Mouse (Mus musculus) hindbrain, embryonic 11.5 days (tissue): ENCODE measurements around the gene Arap1. TPM values are rescaled to one million over a fixed set of nuclear protein-coding genes. Genes with fewer than 3 reads are reported as not detected.

ENCODE experiments used
- ATAC-seq: fragments of 200-750 bp; cut with Nextera tagmentation; 2 replicates; pipeline ENCODE4 v1.8.0; 2017; ENCODE audit warnings: mild to moderate bottlenecking, moderate TSS enrichment, moderate library complexity; ENCODE audit not compliant: low FRiP score
- DNase-seq: peaks from one replicate; pipeline ENCODE4 v3.0.0-alpha.2; 2015; ENCODE audit warnings: low spot score
- H3K27ac ChIP-seq: fragments of 300-500 bp; sonication (generic); 2 replicates; pipeline ENCODE4 v1.5.1; 2014; ENCODE audit warnings: mild to moderate bottlenecking, low read depth, low read length
- H3K27me3 ChIP-seq: fragments of 300-500 bp; sonication (generic); 2 replicates; pipeline ENCODE4 v1.6.1; 2014; ENCODE audit warnings: mild to moderate bottlenecking, low read length, moderate library complexity, mixed read lengths; ENCODE audit not compliant: control insufficient read depth, insufficient read depth
- H3K36me3 ChIP-seq: fragments of 300-500 bp; sonication (generic); 2 replicates; pipeline ENCODE4 v1.6.1; 2014; ENCODE audit warnings: mild to moderate bottlenecking, low read length, moderate library complexity, mixed read lengths; ENCODE audit not compliant: control insufficient read depth, insufficient read depth
- H3K4me1 ChIP-seq: fragments of 300-500 bp; sonication (generic); replicated peaks from 2 replicates; pipeline ENCODE4 v1.6.1; 2014; ENCODE audit warnings: low read length, mixed read lengths; ENCODE audit not compliant: control insufficient read depth, insufficient read depth
- H3K4me2 ChIP-seq: fragments of 300-500 bp; sonication (generic); replicated peaks from 2 replicates; pipeline ENCODE4 v1.6.1; 2014; ENCODE audit warnings: mild to moderate bottlenecking, low read depth, low read length
- H3K4me3 ChIP-seq: fragments of 300-500 bp; sonication (generic); 2 replicates; pipeline ENCODE4 v1.5.1; 2014; ENCODE audit warnings: low read depth, low read length
- H3K9ac ChIP-seq: fragments of 300-500 bp; sonication (generic); 2 replicates; pipeline ENCODE4 v1.6.1; 2014; ENCODE audit warnings: low read depth, low read length
- H3K9me3 ChIP-seq: fragments of 300-500 bp; sonication (generic); 2 replicates; pipeline ENCODE4 v1.6.1; 2016; ENCODE audit warnings: low read length; ENCODE audit not compliant: control insufficient read depth
- WGBS: fragments of 180-500 bp; shearing (Covaris S2); extraction: QIAGEN DNeasy Blood & Tissue Kit; methylation state at CpG from one replicate; pipeline ENCODE4 v1.1.7; 2014; 5-methylcytosine and 5-hydroxymethylcytosine counted together
- polyA plus RNA-seq: library from polyadenylated mRNA; unstranded; fragments of >200 nt; fragmentation: Nextera tagmentation; extraction: Ambion mirVana; gene quantifications from 2 replicates; pipeline ENCODE4 v1.2.1, GENCODE M21; 2014

The Arap1 gene
- polyA plus RNA-seq, 1 experiment from 2014 or later, result 13.9 TPM

- WGBS, result 57% methylated on average over 10 of the region's 10 CpGs
- Histone ChIP-seq H3K36me3 (no peaks in the 10 kb centered on the region), H3K4me3 (no peak overlapping the region), H3K4me2 (no peak overlapping the region), H3K27ac (no peak overlapping the region), H3K9me3 (no peaks in the 10 kb centered on the region), H3K9ac (no peak overlapping the region), H3K4me1 (no peaks in the 10 kb centered on the region), H3K27me3 (no peaks in the 10 kb centered on the region)
- DNase-seq (no peak), ATAC-seq (0 out of 2 replicates have a peak, but pooled peaks have one; percentile 22)
Observed at GRCm38 (mm10) chr7:101385866-101386452, 38.1 kb downstream of the Arap1 start.

GRCm38 (mm10) chr7:101389256-101389655 lies 41.4 kb downstream of the Arap1 start:
- H3K27ac ChIP-seq, result no peak overlapping the region
- DNase-seq (no peak), ATAC-seq (no peak)
- H3K9ac ChIP-seq, result no peak overlapping the region
- H3K27me3 ChIP-seq, result no peaks in the 10 kb centered on the region
- H3K4me2 ChIP-seq, result no peak overlapping the region
- no peaks in the 10 kb centered on the region for H3K9me3 ChIP-seq
- H3K4me1 ChIP-seq, result no peaks in the 10 kb centered on the region
- 89% methylated on average over 6 of the region's 6 CpGs for WGBS
- no peak overlapping the region for H3K4me3 ChIP-seq
- H3K36me3 ChIP-seq, result no peaks in the 10 kb centered on the region

- Histone ChIP-seq H3K9me3 (no peaks in the 10 kb centered on the region), H3K4me3 (no peak overlapping the region), H3K4me2 (no peak overlapping the region), H3K27me3 (no peaks in the 10 kb centered on the region), H3K36me3 (no peaks in the 10 kb centered on the region), H3K4me1 (no peaks in the 10 kb centered on the region), H3K9ac (no peak overlapping the region), H3K27ac (no peak overlapping the region)
- 84% methylated on average over 4 of the region's 4 CpGs for WGBS
- no peak for ATAC-seq
- no peak for DNase-seq
Observed at GRCm38 (mm10) chr7:101391909-101392479, 44.1 kb downstream of the Arap1 start.

- Histone ChIP-seq H3K9me3 (no peaks in the 10 kb centered on the region), H3K4me2 (no peak overlapping the region), H3K27me3 (no peaks in the 10 kb centered on the region), H3K4me3 (no peak overlapping the region), H3K27ac (no peak overlapping the region), H3K36me3 (no peaks in the 10 kb centered on the region), H3K4me1 (no peaks in the 10 kb centered on the region), H3K9ac (no peak overlapping the region)
- DNase-seq (no peak), ATAC-seq (no peak)
- WGBS, result 63% methylated on average over 4 of the region's 4 CpGs
Observed at GRCm38 (mm10) chr7:101393015-101393414, 45.1 kb downstream of the Arap1 start.

- Histone ChIP-seq H3K4me1 (no peaks in the 10 kb centered on the region), H3K9ac (no peak overlapping the region), H3K9me3 (no peaks in the 10 kb centered on the region), H3K4me3 (no peak overlapping the region), H3K27me3 (no peaks in the 10 kb centered on the region), H3K4me2 (no peak overlapping the region), H3K36me3 (no peaks in the 10 kb centered on the region), H3K27ac (0 out of 2 replicates have a peak overlapping the region, but pooled peaks have one; percentile 3)
- DNase-seq, result peak; percentile 21
- 42% methylated on average over 8 of the region's 8 CpGs for WGBS
- ATAC-seq, result 0 out of 2 replicates have a peak, but pooled peaks have one; percentile 38
Observed at GRCm38 (mm10) chr7:101393694-101394504, 46.0 kb downstream of the Arap1 start.

- Histone ChIP-seq H3K27me3 (no peaks in the 10 kb centered on the region), H3K36me3 (no peaks in the 10 kb centered on the region), H3K4me3 (no peak overlapping the region), H3K27ac (0 out of 2 replicates have a peak overlapping the region, but pooled peaks have one; percentile 6), H3K9me3 (no peaks in the 10 kb centered on the region), H3K4me2 (no peak overlapping the region), H3K4me1 (no peaks in the 10 kb centered on the region), H3K9ac (no peak overlapping the region)
- ATAC-seq (0 out of 2 replicates have a peak, but pooled peaks have one; percentile 6), DNase-seq (no peak)
- 57% methylated on average over 3 of the region's 3 CpGs for WGBS
Observed at GRCm38 (mm10) chr7:101394569-101394968, 46.7 kb downstream of the Arap1 start.

- H3K9ac ChIP-seq, result no peak overlapping the region
- H3K4me2 ChIP-seq, result no peak overlapping the region
- no peak for ATAC-seq
- no peak overlapping the region for H3K27ac ChIP-seq
- DNase-seq, result no peak
- no peaks in the 10 kb centered on the region for H3K4me1 ChIP-seq
- no peaks in the 10 kb centered on the region for H3K36me3 ChIP-seq
- H3K4me3 ChIP-seq, result no peak overlapping the region
- 78% methylated on average over 1 of the region's 2 CpGs for WGBS
- no peaks in the 10 kb centered on the region for H3K27me3 ChIP-seq
- no peaks in the 10 kb centered on the region for H3K9me3 ChIP-seq
Observed at GRCm38 (mm10) chr7:101395471-101395870, 47.6 kb downstream of the Arap1 start.

- no peak overlapping the region for H3K27ac ChIP-seq
- H3K4me3 ChIP-seq, result no peak overlapping the region
- H3K4me1 ChIP-seq, result no peaks in the 10 kb centered on the region
- H3K27me3 ChIP-seq, result no peaks in the 10 kb centered on the region
- no peak for DNase-seq
- no peak overlapping the region for H3K4me2 ChIP-seq
- no peaks in the 10 kb centered on the region for H3K36me3 ChIP-seq
- no peaks in the 10 kb centered on the region for H3K9me3 ChIP-seq
- H3K9ac ChIP-seq, result no peak overlapping the region
- no peak for ATAC-seq
- 94% methylated on average over 4 of the region's 4 CpGs for WGBS
Observed at GRCm38 (mm10) chr7:101397175-101397574, 49.3 kb downstream of the Arap1 start.
